18 mouse cellular contexts compared by ENCODE assay signal in genomic region chr4:84752613-84753185, GRCm38 (mm10).
DNase-seq lines count a peak whose midpoint lies in the region; ATAC-seq lines count a peak whose summit lies in the region.
"Had no signal": no experiment of that assay in that cellular context is flagged by ENCODE, and none has a peak within 500 bp of the region (broad histone marks: within the 10 kb centered on the region; RNA-seq: fewer than 3 reads in every experiment).

No protein-coding gene starts in this region.

- ATAC-seq in heart, embryonic 12.5 days (ENCODE audit: insufficient number of reproducible peaks, low FRiP score) = no peak
- no peak for ATAC-seq in neural tube, embryonic 15.5 days (ENCODE audit: low FRiP score)
- peak; percentile 60 for ATAC-seq in stomach, embryonic 16.5 days (ENCODE audit: insufficient read depth, low FRiP score)
- ATAC-seq: activated CD4-positive, CD25-positive, alpha-beta regulatory T cell, adult 4 months; forebrain, embryonic 15.5 days; intestine, embryonic 16.5 days; liver, postnatal 0 days had no signal

- DNase-seq in heart, adult 18-20 months = peak; percentile 8
- peak; percentile 7 for DNase-seq in neural tube, embryonic 10.5 days (ENCODE audit: extremely low spot score, low spot score)
- DNase-seq in heart, postnatal 10 days = peak; percentile 3 to 7
- no peak for DNase-seq in ovary, postnatal 36 days (ENCODE audit: low spot score)
- DNase-seq in gastrocnemius, postnatal 36 days = no peak
- DNase-seq: cerebellum, adult 9-11 months; gastrocnemius, postnatal 10 days; liver, postnatal 0 days; right cerebral cortex, postnatal 25 days; thymus, postnatal 25 days had no signal

- no peak overlapping the region for H3K9ac ChIP-seq in heart, embryonic 12.5 days
- no peak overlapping the region for H3K9ac ChIP-seq in neural tube, embryonic 15.5 days (replicated peaks)
- H3K9ac ChIP-seq in stomach, embryonic 16.5 days (ENCODE audit: low read length) = no peak overlapping the region
- H3K9ac ChIP-seq: forebrain, embryonic 15.5 days; liver, postnatal 0 days had no signal

- H3K27ac ChIP-seq in heart, embryonic 12.5 days (ENCODE audit: poor library complexity, severe bottlenecking) = no peak overlapping the region
- H3K27ac ChIP-seq in neural tube, embryonic 15.5 days (replicated peaks) = no peak overlapping the region
- H3K27ac ChIP-seq in stomach, embryonic 16.5 days (ENCODE audit: low read length) = peak overlapping the region; percentile 62
- H3K27ac ChIP-seq: forebrain, embryonic 15.5 days had no signal

- no peak overlapping the region for H3K4me3 ChIP-seq in heart, embryonic 12.5 days
- H3K4me3 ChIP-seq in neural tube, embryonic 15.5 days (replicated peaks) = no peak overlapping the region
- no peak overlapping the region for H3K4me3 ChIP-seq in stomach, embryonic 16.5 days (replicated peaks; ENCODE audit: low read length)
- H3K4me3 ChIP-seq: forebrain, embryonic 15.5 days; myocyte had no signal

- H3K4me2 ChIP-seq in heart, embryonic 12.5 days = no peak overlapping the region
- H3K4me2 ChIP-seq in neural tube, embryonic 15.5 days = no peak overlapping the region
- H3K4me2 ChIP-seq in stomach, embryonic 16.5 days (ENCODE audit: low read depth, low read length) = no peak overlapping the region
- H3K4me2 ChIP-seq: forebrain, embryonic 15.5 days; midbrain, embryonic 11.5 days had no signal

- intact Hi-C loops in heart, postnatal 10 days (cut with DNase I) = no loop called here
- intact Hi-C loops in gastrocnemius, postnatal 36 days (cut with DNase I) = no loop called here

- H3K27me3 ChIP-seq in heart, embryonic 12.5 days (replicated peaks) = no peaks in the 10 kb centered on the region
- H3K27me3 ChIP-seq in neural tube, embryonic 15.5 days (replicated peaks) = no peaks in the 10 kb centered on the region
- no peaks in the 10 kb centered on the region for H3K27me3 ChIP-seq in stomach, embryonic 16.5 days (ENCODE audit: control insufficient read depth, insufficient read depth, low read length)
- H3K27me3 ChIP-seq: forebrain, embryonic 15.5 days had no signal

- no peaks in the 10 kb centered on the region for H3K36me3 ChIP-seq in heart, embryonic 12.5 days
- no peaks in the 10 kb centered on the region for H3K36me3 ChIP-seq in neural tube, embryonic 15.5 days
- no peaks in the 10 kb centered on the region for H3K36me3 ChIP-seq in stomach, embryonic 16.5 days (ENCODE audit: control insufficient read depth, insufficient read depth, low read length)
- H3K36me3 ChIP-seq: forebrain, embryonic 15.5 days had no signal

- 0 out of 2 replicates have a peak, but pooled peaks cover 3% of the 10 kb centered on the region for H3K4me1 ChIP-seq in heart, embryonic 12.5 days (replicated peaks)
- no peaks in the 10 kb centered on the region for H3K4me1 ChIP-seq in neural tube, embryonic 15.5 days
- no peaks in the 10 kb centered on the region for H3K4me1 ChIP-seq in stomach, embryonic 16.5 days (ENCODE audit: control insufficient read depth, insufficient read depth, low read length)
- H3K4me1 ChIP-seq: forebrain, embryonic 15.5 days had no signal

- H3K9me3 ChIP-seq in heart, embryonic 12.5 days (replicated peaks) = no peaks in the 10 kb centered on the region
- H3K9me3 ChIP-seq in neural tube, embryonic 15.5 days (replicated peaks) = no peaks in the 10 kb centered on the region
- H3K9me3 ChIP-seq in stomach, embryonic 16.5 days (replicated peaks; ENCODE audit: control insufficient read depth, low read length) = no peaks in the 10 kb centered on the region
- H3K9me3 ChIP-seq: forebrain, embryonic 15.5 days had no signal

- WGBS in heart, embryonic 12.5 days = 60% methylated on average over 8 of the region's 8 CpGs
- WGBS in neural tube, embryonic 15.5 days = 75% methylated on average over 8 of the region's 8 CpGs
- WGBS in stomach, embryonic 16.5 days = 52% methylated on average over 8 of the region's 8 CpGs

Comparison
In these comparisons a context has a peak if more than half of its experiments do, and no peak if none do; other contexts are left out.
1. DNase-seq: peak in heart, adult 18-20 months (2 of 2), neural tube, embryonic 10.5 days (single experiment) and heart, postnatal 10 days (2 of 2); none in ovary, postnatal 36 days (single experiment) and gastrocnemius, postnatal 36 days (0 of 2).